Mouse (Mus musculus): ENCODE results near the gene Mapk13.
"Not testable (repeated sequence)": the region's sequence is repeated elsewhere in the genome, so short reads cannot be mapped to it uniquely, and the experiment has no call there.

Mapk13 gene

GRCm38 (mm10) chr17:28769121-28769874 is at the start of gene Mapk13:
Mapk13 (plus strand) TSS chr17:28769297.
- no peak for DNase-seq (ENCODE audit: low read depth, low spot score)

GRCm38 (mm10) chr17:28725783-28726182 is 43.3 kb upstream of the Mapk13 start, which contains the start of gene AC170998.1:
AC170998.1 (plus strand) TSS chr17:28726083.
- DNase-seq (ENCODE audit: low read depth, low spot score): no peak

GRCm38 (mm10) chr17:28727511-28727910 is 41.6 kb upstream of the Mapk13 start:
- DNase-seq (ENCODE audit: low read depth, low spot score): not testable (repeated sequence)

GRCm38 (mm10) chr17:28735317-28736105 is 33.6 kb upstream of the Mapk13 start:
- no peak for DNase-seq (ENCODE audit: low read depth, low spot score)

GRCm38 (mm10) chr17:28736486-28736885 is 32.6 kb upstream of the Mapk13 start:
- no peak for DNase-seq (ENCODE audit: low read depth, low spot score)

GRCm38 (mm10) chr17:28737973-28738372 is 31.1 kb upstream of the Mapk13 start:
- DNase-seq (ENCODE audit: low read depth, low spot score): no peak

GRCm38 (mm10) chr17:28739244-28739643 is 29.9 kb upstream of the Mapk13 start:
- DNase-seq (ENCODE audit: low read depth, low spot score): no peak

GRCm38 (mm10) chr17:28743145-28743866 is 25.8 kb upstream of the Mapk13 start:
- no peak for DNase-seq (ENCODE audit: low read depth, low spot score)

GRCm38 (mm10) chr17:28743916-28744315 is 25.2 kb upstream of the Mapk13 start:
- DNase-seq (ENCODE audit: low read depth, low spot score): no peak

GRCm38 (mm10) chr17:28745773-28746172 is 23.3 kb upstream of the Mapk13 start:
- no peak for DNase-seq (ENCODE audit: low read depth, low spot score)

- DNase-seq (ENCODE audit: low read depth, low spot score): no peak
Observed at GRCm38 (mm10) chr17:28748001-28748400, 21.1 kb upstream of the Mapk13 start.

- DNase-seq (ENCODE audit: low read depth, low spot score): no peak
Observed at GRCm38 (mm10) chr17:28750580-28750979, 18.5 kb upstream of the Mapk13 start.

GRCm38 (mm10) chr17:28756447-28756846 is 12.7 kb upstream of the Mapk13 start:
- no peak for DNase-seq (ENCODE audit: low read depth, low spot score)

GRCm38 (mm10) chr17:28757470-28757869 is 11.6 kb upstream of the Mapk13 start:
- DNase-seq (ENCODE audit: low read depth, low spot score): no peak

GRCm38 (mm10) chr17:28760736-28761312 is 8.3 kb upstream of the Mapk13 start:
- no peak for DNase-seq (ENCODE audit: low read depth, low spot score)

- peak; percentile 51 for DNase-seq (ENCODE audit: low read depth, low spot score)
Observed at GRCm38 (mm10) chr17:28761871-28762270, 7.2 kb upstream of the Mapk13 start.

- no peak for DNase-seq (ENCODE audit: low read depth, low spot score)
Observed at GRCm38 (mm10) chr17:28766203-28766602, 2.9 kb upstream of the Mapk13 start.

GRCm38 (mm10) chr17:28766781-28767515 is 2.1 kb upstream of the Mapk13 start:
- DNase-seq (ENCODE audit: low read depth, low spot score): no peak

- no peak for DNase-seq (ENCODE audit: low read depth, low spot score)
Observed at GRCm38 (mm10) chr17:28769875-28770421, 851 bp downstream of the Mapk13 start.

GRCm38 (mm10) chr17:28771289-28771688 is 2.2 kb downstream of the Mapk13 start:
- DNase-seq (ENCODE audit: low read depth, low spot score): no peak

GRCm38 (mm10) chr17:28774303-28774702 is 5.2 kb downstream of the Mapk13 start:
- not testable (repeated sequence) for DNase-seq (ENCODE audit: low read depth, low spot score)
